Mouse (Mus musculus): ENCODE results near the gene Dpysl5.

GRCm38 (mm10) chr5:30769075-30769474 is 57.7 kb downstream of the Dpysl5 start:
- TF ChIP-seq CTCF (IDR thresholded peaks at IDR 0.05; ENCODE audit: insufficient read depth, low read depth, low read length), result no peak
- TF ChIP-seq POLR2A (IDR thresholded peaks at IDR 0.05; ENCODE audit: insufficient read depth, low read depth, low read length), result no peak

Data from olfactory bulb, adult 2 months (tissue).